26 mouse cellular contexts compared by ENCODE assay signal in genomic region chr19:29311791-29312190, GRCm38 (mm10). TPM values are rescaled to one million over a fixed set of nuclear protein-coding genes. Genes with fewer than 3 reads are reported as not detected.
DNase-seq lines count a peak whose midpoint lies in the region; ATAC-seq and TF ChIP-seq lines count a peak whose summit lies in the region.
"Had no signal": no experiment of that assay in that cellular context is flagged by ENCODE, and none has a peak within 500 bp of the region (broad histone marks: within the 10 kb centered on the region; RNA-seq: fewer than 3 reads in every experiment).

No protein-coding gene starts in this region.

- no peak for TF ChIP-seq CTCF in forebrain, postnatal 0 days (IDR thresholded peaks at IDR 0.05; ENCODE audit: low read depth)
- no peak for TF ChIP-seq CTCF in layer of hippocampus, adult 2 months (conservative IDR thresholded peaks at IDR 0.05)

- 79% methylated on average over 8 of the region's 8 CpGs for WGBS in forebrain, postnatal 0 days
- 92% methylated on average over 8 of the region's 8 CpGs for WGBS in forebrain, embryonic 12.5 days

- no peak overlapping the region for H3K9ac ChIP-seq in forebrain, postnatal 0 days
- no peak overlapping the region for H3K9ac ChIP-seq in forebrain, embryonic 12.5 days
- H3K9ac ChIP-seq: embryonic facial prominence, embryonic 15.5 days; hindbrain, embryonic 13.5 days; kidney, embryonic 15.5 days; limb, embryonic 12.5 days; liver, postnatal 0 days had no signal

- H3K36me3 ChIP-seq in forebrain, postnatal 0 days (ENCODE audit: insufficient read depth) = peaks cover 34% of the 10 kb centered on the region
- peaks cover 32% of the 10 kb centered on the region for H3K36me3 ChIP-seq in forebrain, embryonic 12.5 days (replicated peaks)

- no peak overlapping the region for H3K4me3 ChIP-seq in forebrain, postnatal 0 days (ENCODE audit: low read depth, low read length)
- H3K4me3 ChIP-seq in forebrain, embryonic 12.5 days (replicated peaks) = no peak overlapping the region
- no peak overlapping the region for H3K4me3 ChIP-seq in layer of hippocampus, adult 2 months
- H3K4me3 ChIP-seq: embryonic facial prominence, embryonic 15.5 days; heart, adult 2 months; hindbrain, embryonic 13.5 days; kidney, embryonic 15.5 days; limb, embryonic 12.5 days; midbrain, embryonic 10.5 days had no signal

- no peak overlapping the region for H3K27ac ChIP-seq in forebrain, postnatal 0 days (ENCODE audit: low read depth, low read length)
- H3K27ac ChIP-seq in forebrain, embryonic 12.5 days = no peak overlapping the region
- H3K27ac ChIP-seq in layer of hippocampus, adult 2 months = peak overlapping the region; percentile 36
- H3K27ac ChIP-seq: embryonic facial prominence, embryonic 15.5 days; heart, adult 2 months; hindbrain, embryonic 13.5 days; kidney, embryonic 15.5 days; limb, embryonic 12.5 days; midbrain, embryonic 10.5 days had no signal

- H3K9me3 ChIP-seq in forebrain, postnatal 0 days (ENCODE audit: low read length) = 0 out of 2 replicates have a peak, but pooled peaks cover 4% of the 10 kb centered on the region
- H3K9me3 ChIP-seq in forebrain, embryonic 12.5 days = peaks cover 8% of the 10 kb centered on the region
- H3K9me3 ChIP-seq: embryonic facial prominence, embryonic 15.5 days had no signal

- DNase-seq in forebrain, postnatal 0 days = no peak
- DNase-seq in left cerebral cortex, postnatal 14 days (ENCODE audit: low spot score in 2 of 2) = peak; percentile 33 to 40
- no peak for DNase-seq in left cerebral cortex, adult 8-10 months (ENCODE audit: low spot score in 2 of 2)
- DNase-seq in layer of hippocampus, adult 2 months (ENCODE audit: low spot score in 2 of 2) = peak in 1 of 2 experiments; percentile 54
- peak; percentile 35 for DNase-seq in right cerebral cortex, postnatal 25 days
- DNase-seq in retina, postnatal 1 day = no peak
- DNase-seq in lung, adult 18-20 months = no peak
- DNase-seq: adrenal gland, postnatal 10 days; cerebellum, adult 8-10 months; gastrocnemius, postnatal 14 days; heart, adult 2 months; heart, postnatal 36 days; kidney, adult 11 months; kidney, postnatal 36 days; liver, postnatal 0 days; lung, postnatal 10 days; thymus, adult 2 months had no signal

- no peak overlapping the region for H3K4me2 ChIP-seq in forebrain, postnatal 0 days (ENCODE audit: low read depth)
- no peak overlapping the region for H3K4me2 ChIP-seq in forebrain, embryonic 12.5 days
- H3K4me2 ChIP-seq: embryonic facial prominence, embryonic 15.5 days; hindbrain, embryonic 13.5 days; kidney, embryonic 15.5 days; limb, embryonic 12.5 days; liver, embryonic 11.5 days had no signal

- peak; percentile 23; the same call in 1 of the 2 replicates for ATAC-seq in forebrain, postnatal 0 days
- no peak for ATAC-seq in forebrain, embryonic 12.5 days (ENCODE audit: low FRiP score)
- ATAC-seq: liver, postnatal 0 days; midbrain, embryonic 16.5 days had no signal

- no peaks in the 10 kb centered on the region for H3K4me1 ChIP-seq in forebrain, postnatal 0 days (ENCODE audit: insufficient read depth)
- peaks cover 6% of the 10 kb centered on the region for H3K4me1 ChIP-seq in forebrain, embryonic 12.5 days
- H3K4me1 ChIP-seq: embryonic facial prominence, embryonic 15.5 days; hindbrain, embryonic 13.5 days; kidney, embryonic 15.5 days; limb, embryonic 12.5 days; midbrain, embryonic 10.5 days had no signal

- H3K27me3 ChIP-seq in forebrain, postnatal 0 days (ENCODE audit: insufficient read depth, low read length) = no peaks in the 10 kb centered on the region
- no peaks in the 10 kb centered on the region for H3K27me3 ChIP-seq in forebrain, embryonic 12.5 days
- H3K27me3 ChIP-seq: embryonic facial prominence, embryonic 15.5 days; hindbrain, embryonic 13.5 days; kidney, embryonic 15.5 days; limb, embryonic 12.5 days had no signal

- intact Hi-C loops in left cerebral cortex, postnatal 14 days (cut with DNase I) = no loop called here

RNA-seq across cellular contexts. Expression of gene Insl6, which starts 13.4 kb away (rescaled TPM):
- total RNA-seq in forebrain, postnatal 0 days (2014; rRNA removed) = 0.48 and 0.54 TPM in 2 replicates
- polyA plus RNA-seq in forebrain, postnatal 0 days (2015; fragmentation: Nextera tagmentation; extraction: Ambion mirVana) = 2.0 and 2.2 TPM in 2 replicates
- 5.3 TPM in 2 replicates for polyA plus RNA-seq in forebrain, embryonic 12.5 days (2016; fragmentation: Nextera tagmentation; extraction: Ambion mirVana)
- total RNA-seq in left cerebral cortex, postnatal 14 days (2021) = not detected
- total RNA-seq in left cerebral cortex, adult 8-10 months (2022) = 1 to 10 TPM in 1 of 4 experiments, under 1 TPM in 1, not detected in 2; 0.57 to 1.4 TPM
- 1 to 10 TPM in 1 of 2 experiments, under 1 TPM in 1; 0.74 to 1.3 TPM for total RNA-seq in layer of hippocampus, adult 2 months (2021)
- total RNA-seq: heart, postnatal 36 days had no signal

RNA-seq across cellular contexts. Expression of gene Rln1, which starts 22.7 kb away (rescaled TPM):
- total RNA-seq in forebrain, postnatal 0 days (2014; rRNA removed) = 7.2 and 14.3 TPM in 2 replicates
- polyA plus RNA-seq in forebrain, postnatal 0 days (2015; fragmentation: Nextera tagmentation; extraction: Ambion mirVana) = 7.1 and 9.1 TPM in 2 replicates
- polyA plus RNA-seq in forebrain, embryonic 12.5 days (2016; fragmentation: Nextera tagmentation; extraction: Ambion mirVana) = 1.00 and 1.4 TPM in 2 replicates
- total RNA-seq in left cerebral cortex, postnatal 14 days (2021) = 1 to 10 TPM; 1.2 to 1.4 TPM
- total RNA-seq in left cerebral cortex, adult 8-10 months (2022) = 1 to 10 TPM in 3 of 4 experiments, under 1 TPM in 1; 0.40 to 3.3 (median 1.4) TPM
- 1 to 10 TPM; 2.2 to 4.1 TPM for total RNA-seq in layer of hippocampus, adult 2 months (2021)
- total RNA-seq: adrenal gland, postnatal 10 days; common myeloid progenitor, adult 5-6 weeks; gastrocnemius, postnatal 14 days; heart, adult 2 months; heart, postnatal 36 days had no signal
- polyA plus RNA-seq: heart, adult 2 months; liver, embryonic 11.5 days; liver, postnatal 0 days had no signal

RNA-seq across cellular contexts. Expression of gene Plgrkt, which starts 55.4 kb away (rescaled TPM):
- 45.5 and 57.6 TPM in 2 replicates for total RNA-seq in forebrain, postnatal 0 days (2014; rRNA removed)
- polyA plus RNA-seq in forebrain, postnatal 0 days (2015; fragmentation: Nextera tagmentation; extraction: Ambion mirVana) = 85.6 and 105 TPM in 2 replicates
- 75.9 and 80.5 TPM in 2 replicates for polyA plus RNA-seq in forebrain, embryonic 12.5 days (2016; fragmentation: Nextera tagmentation; extraction: Ambion mirVana)
- 10 to 100 TPM; 27.9 to 29.5 TPM for total RNA-seq in left cerebral cortex, postnatal 14 days (2021)
- 10 to 100 TPM; 22.4 to 36.2 (median 26.7) TPM for total RNA-seq in left cerebral cortex, adult 8-10 months (2022)
- 10 to 100 TPM; 26.4 to 27.6 TPM for total RNA-seq in layer of hippocampus, adult 2 months (2021)

RNA-seq across cellular contexts. Expression of gene Cd274, which starts 55.5 kb away (rescaled TPM):
- 1.2 and 2.0 TPM in 2 replicates for total RNA-seq in forebrain, postnatal 0 days (2014; rRNA removed)
- 0.42 and 0.79 TPM in 2 replicates for polyA plus RNA-seq in forebrain, postnatal 0 days (2015; fragmentation: Nextera tagmentation; extraction: Ambion mirVana)
- polyA plus RNA-seq in forebrain, embryonic 12.5 days (2016; fragmentation: Nextera tagmentation; extraction: Ambion mirVana) = 0.36 and 0.82 TPM in 2 replicates
- total RNA-seq in left cerebral cortex, postnatal 14 days (2021) = under 1 TPM; 0.59 to 0.79 TPM
- 1 to 10 TPM; 1.6 to 3.4 (median 2.2) TPM for total RNA-seq in left cerebral cortex, adult 8-10 months (2022)
- 1 to 10 TPM in 1 of 2 experiments, under 1 TPM in 1; 1.00 to 1.2 TPM for total RNA-seq in layer of hippocampus, adult 2 months (2021)

Comparison
In these comparisons a context has a peak if more than half of its experiments do, and no peak if none do; other contexts are left out.
1. DNase-seq: peak in left cerebral cortex, postnatal 14 days (2 of 2) and right cerebral cortex, postnatal 25 days (single experiment); none in forebrain, postnatal 0 days (single experiment), left cerebral cortex, adult 8-10 months (0 of 2), retina, postnatal 1 day (single experiment) and lung, adult 18-20 months (0 of 2).